Mouse (Mus musculus) effector memory CD4-positive, alpha-beta T cell, adult 5 months (primary cell): ENCODE data around the gene Diaph2. TPM values are rescaled to one million over a fixed set of nuclear protein-coding genes. Genes with fewer than 3 reads are reported as not detected.

ENCODE experiments used
- polyA plus RNA-seq: library from polyadenylated mRNA; unstranded; fragments of 100-300 nt; shearing (Covaris generic); gene quantifications from one replicate; pipeline ENCODE4 v1.2.1, GENCODE M21; 2017

Gene Diaph2
- polyA plus RNA-seq = 26.2 TPM

GRCm38 (mm10) chrX:129749571-129750061 lies at the start of gene Diaph2:
TSS of gene Diaph2 (plus strand) at chrX:129749742.

